Mouse (Mus musculus): ENCODE data around the gene Ercc2.

DNA sequence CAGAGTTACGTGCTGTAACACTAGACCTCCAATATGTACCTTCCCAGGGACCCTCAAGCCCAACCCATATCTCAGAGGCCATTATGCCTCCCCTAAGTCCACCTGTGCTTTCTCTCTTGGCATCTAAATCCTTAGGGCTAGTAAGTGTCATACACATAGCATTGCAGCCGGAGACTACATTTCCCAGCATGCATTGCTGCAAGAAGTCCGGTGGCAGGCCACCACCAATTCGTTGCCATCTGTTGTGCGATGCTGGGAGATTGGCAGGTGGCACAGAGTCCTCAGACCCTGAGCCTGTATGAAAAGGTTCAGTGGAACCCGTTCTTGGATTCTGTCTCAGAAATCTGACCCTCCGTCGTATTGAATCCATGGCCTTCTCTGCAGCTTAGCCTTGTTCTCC, 47.9 kb downstream of the Ercc2 start:
- TF ChIP-seq POLR2A (IDR thresholded peaks at IDR 0.05; ENCODE audit: control insufficient read depth in 1 of 2, insufficient read depth in 1 of 2, low read depth in 1 of 2, low read length in 2 of 2, poor library complexity in 1 of 2) (no peak), MAZ (IDR thresholded peaks at IDR 0.05; ENCODE audit: low read depth, low read length) (no peak), EP300 (IDR thresholded peaks at IDR 0.05; ENCODE audit: low read depth in 1 of 2, low read length in 2 of 2) (no peak), CTCF (IDR thresholded peaks at IDR 0.05 in 2 of 3, conservative IDR thresholded peaks at IDR 0.05 in 1 of 3; ENCODE audit: control insufficient read depth in 1 of 3, insufficient read depth in 1 of 3, low read depth in 2 of 3, low read length in 3 of 3, poor library complexity in 1 of 3, severe bottlenecking in 1 of 3) (no peak), ZNF384 (IDR thresholded peaks at IDR 0.05; ENCODE audit: low read depth, low read length) (no peak)

All from MEL (cell line).